ENCODE assay signal across 8 mouse cellular contexts in genomic region chr7:45082401-45083299, GRCm38 (mm10). TPM values are rescaled to one million over a fixed set of nuclear protein-coding genes. Genes with fewer than 3 reads are reported as not detected.
DNase-seq lines count a peak whose midpoint lies in the region; ATAC-seq and TF ChIP-seq lines count a peak whose summit lies in the region.

No protein-coding gene starts in this region.

- peak; percentile 7 for TF ChIP-seq CTCF in C2C12 (IDR thresholded peaks at IDR 0.05; ENCODE audit: control insufficient read depth, insufficient read depth, insufficient read length)
- TF ChIP-seq CTCF in stomach, postnatal 0 days (IDR thresholded peaks at IDR 0.05; ENCODE audit: low read depth) = 0 out of 2 replicates have a peak, but pooled peaks have one; percentile 17

- H3K4me3 ChIP-seq in C2C12 (ENCODE audit: insufficient read depth, poor library complexity, severe bottlenecking) = no peak overlapping the region
- peak overlapping the region in 1 of 2 experiments; percentile 46; a peak in 2 of 4 replicates for H3K4me3 ChIP-seq in ES-E14 (ENCODE audit: insufficient read depth in 1 of 2, low read depth in 1 of 2, low read length in 2 of 2, poor library complexity in 1 of 2, severe bottlenecking in 1 of 2)
- H3K4me3 ChIP-seq in kidney, embryonic 16.5 days (ENCODE audit: low read length) = no peak overlapping the region
- no peak overlapping the region for H3K4me3 ChIP-seq in stomach, postnatal 0 days (ENCODE audit: low read depth, low read length)

- H3K9ac ChIP-seq in ES-E14 (ENCODE audit: insufficient read depth, low read depth, low read length, poor library complexity, severe bottlenecking) = 0 out of 2 replicates have a peak overlapping the region, but pooled peaks have one; percentile 21
- H3K9ac ChIP-seq in kidney, embryonic 16.5 days (replicated peaks; ENCODE audit: low read length) = 0 out of 2 replicates have a peak overlapping the region, but pooled peaks have one; percentile 29
- H3K9ac ChIP-seq in stomach, postnatal 0 days (ENCODE audit: low read length) = no peak overlapping the region

- no peaks in the 10 kb centered on the region for H3K79me3 ChIP-seq in C2C12 (ENCODE audit: low read depth)

- no peak for TF ChIP-seq EP300 in stomach, postnatal 0 days (optimal IDR thresholded peaks at IDR 0.05)

- H3K4me1 ChIP-seq in ES-E14 (ENCODE audit: control insufficient read depth in 2 of 2, insufficient read depth in 2 of 2, low read length in 2 of 2, poor library complexity in 1 of 2) = peaks cover 0 to 16% of the 10 kb centered on the region in 2 experiments; a peak in 2 of 4 replicates
- H3K4me1 ChIP-seq in kidney, embryonic 16.5 days (ENCODE audit: insufficient read depth, low read length) = peaks cover 8% of the 10 kb centered on the region; the same call in 1 of the 2 replicates
- no peaks in the 10 kb centered on the region for H3K4me1 ChIP-seq in stomach, postnatal 0 days (replicated peaks; ENCODE audit: control insufficient read depth, insufficient read depth)

- H3K27ac ChIP-seq in ES-E14 (ENCODE audit: insufficient read depth, low read depth, low read length, poor library complexity, severe bottlenecking) = peak overlapping the region; percentile 33; the same call in 1 of the 2 replicates
- H3K27ac ChIP-seq in kidney, embryonic 16.5 days (ENCODE audit: low read length) = peak overlapping the region; percentile 81
- H3K27ac ChIP-seq in stomach, postnatal 0 days (replicated peaks) = peak overlapping the region; percentile 58

- H3K9me3 ChIP-seq in ES-E14 (ENCODE audit: control insufficient read depth, insufficient read depth, low read depth, low read length) = no peaks in the 10 kb centered on the region
- H3K9me3 ChIP-seq in kidney, embryonic 16.5 days (ENCODE audit: low read length) = no peaks in the 10 kb centered on the region
- H3K9me3 ChIP-seq in stomach, postnatal 0 days (ENCODE audit: control insufficient read depth, low read length) = no peaks in the 10 kb centered on the region

- no peaks in the 10 kb centered on the region for H3K27me3 ChIP-seq in C2C12 (ENCODE audit: control insufficient read depth, insufficient read depth, insufficient read length)
- no peaks in the 10 kb centered on the region for H3K27me3 ChIP-seq in kidney, embryonic 16.5 days (ENCODE audit: insufficient read depth, low read length)
- no peaks in the 10 kb centered on the region for H3K27me3 ChIP-seq in stomach, postnatal 0 days (ENCODE audit: control insufficient read depth, insufficient read depth, low read length)

- WGBS in kidney, embryonic 16.5 days = 66% methylated on average over 25 of the region's 25 CpGs
- 71% methylated on average over 25 of the region's 25 CpGs for WGBS in stomach, postnatal 0 days

- no peak overlapping the region for H3K4me2 ChIP-seq in kidney, embryonic 16.5 days (replicated peaks; ENCODE audit: low read depth, low read length)
- no peak overlapping the region for H3K4me2 ChIP-seq in stomach, postnatal 0 days (replicated peaks; ENCODE audit: low read depth)

- peak; percentile 27; the same call in 1 of the 2 replicates for ATAC-seq in kidney, embryonic 16.5 days (ENCODE audit: low FRiP score, low TSS enrichment)
- no peak for ATAC-seq in stomach, postnatal 0 days (ENCODE audit: low FRiP score, low TSS enrichment)

- H3K36me3 ChIP-seq in C2C12 (ENCODE audit: control insufficient read depth, insufficient read depth) (peaks cover 2% of the 10 kb centered on the region), ES-E14 (ENCODE audit: control insufficient read depth, insufficient read depth, low read length, poor library complexity, severe bottlenecking) (peaks cover 5% of the 10 kb centered on the region; the same call in 1 of the 2 replicates)
- peaks cover 54% of the 10 kb centered on the region for H3K36me3 ChIP-seq in kidney, embryonic 16.5 days (ENCODE audit: insufficient read depth, low read length)
- H3K36me3 ChIP-seq in stomach, postnatal 0 days (ENCODE audit: control insufficient read depth, insufficient read depth, low read length) = peaks cover 3% of the 10 kb centered on the region; the same call in 1 of the 2 replicates

- H3K79me2 ChIP-seq in C2C12 (ENCODE audit: control insufficient read depth, insufficient read depth) = no peaks in the 10 kb centered on the region

- no peak for DNase-seq in ES-E14 (ENCODE audit: low read depth, low spot score)
- DNase-seq in heart, adult 8-10 months (ENCODE audit: low spot score) = peak; percentile 80
- DNase-seq in lung, postnatal 25 days (ENCODE audit: low spot score) = peak; percentile 67
- no peak for DNase-seq in stomach, postnatal 0 days (ENCODE audit: low spot score)
- DNase-seq in left cerebral cortex, adult 8-10 months (ENCODE audit: low spot score in 2 of 2) = no peak
- no peak for DNase-seq in left cerebral cortex, adult 18-20 months (ENCODE audit: low spot score in 2 of 2)

- H3ac ChIP-seq in C2C12 (ENCODE audit: control insufficient read depth, insufficient read length, low read depth) = no peak overlapping the region

- in situ Hi-C loops in ES-E14 (cut with MboI; ENCODE audit: low sequenced_read_pairs in 2 of 2, unreplicated experiment in 2 of 2) = no loop called here

TF ChIP-seq in C2C12, 6 proteins besides CTCF, POLR2A, EP300 and RAD21:
- TF ChIP-seq CEBPB (IDR thresholded peaks at IDR 0.05; ENCODE audit: low read depth) (no peak), MYOD1 (IDR thresholded peaks at IDR 0.05; ENCODE audit: control insufficient read depth, insufficient read length, low read depth) (peak; percentile 36), USF1 (IDR thresholded peaks at IDR 0.05; ENCODE audit: low read depth) (peak; percentile 14)

TF ChIP-seq in ES-E14, 5 proteins besides CTCF, POLR2A, EP300 and RAD21:
- no peak for TF ChIP-seq CHD2 (IDR thresholded peaks at IDR 0.05; ENCODE audit: low read depth, low read length)
- TF ChIP-seq ZC3H11A (IDR thresholded peaks at IDR 0.05; ENCODE audit: borderline replicate concordance, low read depth, low read length) = no peak
- no peak for TF ChIP-seq ZNF384 (IDR thresholded peaks at IDR 0.05; ENCODE audit: low read depth, low read length)
- TF ChIP-seq HCFC1 (IDR thresholded peaks at IDR 0.05; ENCODE audit: borderline replicate concordance, insufficient read depth, low read length) = no peak
- no peak for TF ChIP-seq MAFK (IDR thresholded peaks at IDR 0.05; ENCODE audit: insufficient read depth, low read depth, low read length)
TF ChIP-seq in ES-E14: peak in this region for 0.

RNA-seq across cellular contexts. Expression of gene Rcn3, which starts 9.4 kb away (rescaled TPM):
- 166 TPM for polyA plus RNA-seq in C2C12 (2012; fragmentation: generic; extraction: Trizol)
- total RNA-seq in ES-E14 (2012; rRNA removed) = 137 and 207 TPM in 2 replicates
- 10 to 100 TPM; 17.8 to 27.4 (median 21.4) TPM for total RNA-seq in heart, adult 8-10 months (2022)
- 352 and 369 TPM in 2 replicates for polyA plus RNA-seq in kidney, embryonic 16.5 days (2015; fragmentation: Nextera tagmentation; extraction: Ambion mirVana)
- polyA plus RNA-seq in stomach, postnatal 0 days (2015; fragmentation: Nextera tagmentation; extraction: Ambion mirVana) = 157 and 176 TPM in 2 replicates
- 1 to 10 TPM; 5.7 to 8.3 (median 5.9) TPM for total RNA-seq in left cerebral cortex, adult 8-10 months (2022)
- 1 to 10 TPM; 5.9 to 6.0 TPM for total RNA-seq in left cerebral cortex, adult 18-20 months (2021)

RNA-seq across cellular contexts. Expression of gene Prrg2, which starts 20.2 kb away (rescaled TPM):
- polyA plus RNA-seq in C2C12 (2012; fragmentation: generic; extraction: Trizol) = 14.0 TPM
- 9.8 and 11.4 TPM in 2 replicates for total RNA-seq in ES-E14 (2012; rRNA removed)
- 1 to 10 TPM; 5.6 to 7.8 (median 6.7) TPM for total RNA-seq in heart, adult 8-10 months (2022)
- 42.4 and 44.9 TPM in 2 replicates for polyA plus RNA-seq in kidney, embryonic 16.5 days (2015; fragmentation: Nextera tagmentation; extraction: Ambion mirVana)
- polyA plus RNA-seq in stomach, postnatal 0 days (2015; fragmentation: Nextera tagmentation; extraction: Ambion mirVana) = 33.6 and 37.4 TPM in 2 replicates
- total RNA-seq in left cerebral cortex, adult 8-10 months (2022) = 10 to 100 TPM in 1 of 4 experiments, 1 to 10 TPM in 3; 6.7 to 11.5 (median 8.2) TPM
- total RNA-seq in left cerebral cortex, adult 18-20 months (2021) = 1 to 10 TPM; 6.2 to 9.2 TPM

RNA-seq across cellular contexts. Expression of gene Nosip, which starts 20.4 kb away (rescaled TPM):
- polyA plus RNA-seq in C2C12 (2012; fragmentation: generic; extraction: Trizol) = 66.6 TPM
- 94.2 and 106 TPM in 2 replicates for total RNA-seq in ES-E14 (2012; rRNA removed)
- 10 to 100 TPM; 30.6 to 33.8 (median 32.7) TPM for total RNA-seq in heart, adult 8-10 months (2022)
- polyA plus RNA-seq in kidney, embryonic 16.5 days (2015; fragmentation: Nextera tagmentation; extraction: Ambion mirVana) = 85.2 and 86.3 TPM in 2 replicates
- 43.0 and 44.1 TPM in 2 replicates for polyA plus RNA-seq in stomach, postnatal 0 days (2015; fragmentation: Nextera tagmentation; extraction: Ambion mirVana)
- total RNA-seq in left cerebral cortex, adult 8-10 months (2022) = 10 to 100 TPM; 50.2 to 61.0 (median 57.9) TPM
- 10 to 100 TPM; 51.9 to 59.7 TPM for total RNA-seq in left cerebral cortex, adult 18-20 months (2021)

RNA-seq across cellular contexts. Expression of gene Fcgrt, which starts 21.0 kb away (rescaled TPM):
- 30.7 TPM for polyA plus RNA-seq in C2C12 (2012; fragmentation: generic; extraction: Trizol)
- total RNA-seq in ES-E14 (2012; rRNA removed) = 10.6 and 15.1 TPM in 2 replicates
- 10 to 100 TPM; 65.6 to 77.1 (median 67.5) TPM for total RNA-seq in heart, adult 8-10 months (2022)
- 93.7 and 114 TPM in 2 replicates for polyA plus RNA-seq in kidney, embryonic 16.5 days (2015; fragmentation: Nextera tagmentation; extraction: Ambion mirVana)
- polyA plus RNA-seq in stomach, postnatal 0 days (2015; fragmentation: Nextera tagmentation; extraction: Ambion mirVana) = 76.1 and 76.9 TPM in 2 replicates
- total RNA-seq in left cerebral cortex, adult 8-10 months (2022) = 10 to 100 TPM; 18.6 to 21.9 (median 19.9) TPM
- total RNA-seq in left cerebral cortex, adult 18-20 months (2021) = 10 to 100 TPM; 19.6 to 20.1 TPM

RNA-seq across cellular contexts. Expression of gene Prr12, which starts 30.0 kb away (rescaled TPM):
- 14.2 TPM for polyA plus RNA-seq in C2C12 (2012; fragmentation: generic; extraction: Trizol)
- total RNA-seq in ES-E14 (2012; rRNA removed) = 32.3 and 37.5 TPM in 2 replicates
- 10 to 100 TPM; 22.4 to 26.3 (median 24.9) TPM for total RNA-seq in heart, adult 8-10 months (2022)
- polyA plus RNA-seq in kidney, embryonic 16.5 days (2015; fragmentation: Nextera tagmentation; extraction: Ambion mirVana) = 12.9 and 13.8 TPM in 2 replicates
- polyA plus RNA-seq in stomach, postnatal 0 days (2015; fragmentation: Nextera tagmentation; extraction: Ambion mirVana) = 3.4 and 3.8 TPM in 2 replicates
- 10 to 100 TPM; 68.5 to 73.4 (median 71.5) TPM for total RNA-seq in left cerebral cortex, adult 8-10 months (2022)
- total RNA-seq in left cerebral cortex, adult 18-20 months (2021) = 10 to 100 TPM; 63.3 to 67.5 TPM

Comparison
In these comparisons a context has a peak if more than half of its experiments do, and no peak if none do; other contexts are left out.
1. DNase-seq: peak in heart, adult 8-10 months (single experiment) and lung, postnatal 25 days (single experiment); none in ES-E14 (single experiment), stomach, postnatal 0 days (single experiment), left cerebral cortex, adult 8-10 months (0 of 2) and left cerebral cortex, adult 18-20 months (0 of 2).
2. Peak in every context shown above with its lines, with median percentiles within 50 percentile points of each other: H3K27ac ChIP-seq.